Mouse (Mus musculus) CH12.LX (cell line): ENCODE measurements around the gene Uspl1. TPM values are rescaled to one million over a fixed set of nuclear protein-coding genes. Genes with fewer than 3 reads are reported as not detected.

Experiments
- DNase-seq: peaks from one replicate; pipeline ENCODE4 v3.0.0-alpha.2; 2013; ENCODE audit errors: extremely low read depth
- H3K27ac ChIP-seq: 2 replicates; pipeline ENCODE4 v1.5.1; 2012; ENCODE audit warnings: low read depth, mild to moderate bottlenecking, control low read depth, moderate library complexity; ENCODE audit not compliant: insufficient read depth
- H3K27me3 ChIP-seq: replicated peaks from 2 replicates; pipeline ENCODE3; 2012; ENCODE audit warnings: inconsistent platforms
- H3K36me3 ChIP-seq, 2 experiments: replicated peaks in 1 of 2; 2 replicates each; pipeline versions ENCODE3 to v1.6.1; 2012; ENCODE audit warnings: inconsistent platforms in 1 of 2, low read length in 1 of 2, mild to moderate bottlenecking in 1 of 2, mixed read lengths in 1 of 2, moderate library complexity in 1 of 2; ENCODE audit not compliant: control insufficient read depth in 1 of 2, insufficient read depth in 1 of 2
- H3K4me1 ChIP-seq, 2 experiments: 2 replicates each; pipeline ENCODE4 v1.6.1; 2012; ENCODE audit warnings: inconsistent platforms in 1 of 2, moderate library complexity in 1 of 2; ENCODE audit not compliant: insufficient read depth in 2 of 2, control insufficient read depth in 1 of 2
- H3K4me2 ChIP-seq: 2 replicates; pipeline ENCODE4 v1.6.1; 2012; ENCODE audit warnings: low read depth, mild to moderate bottlenecking, control low read depth; ENCODE audit not compliant: poor library complexity, insufficient read depth, severe bottlenecking
- H3K4me3 ChIP-seq, 3 experiments: fragments of 150-350 bp in 1 of 3; sonication (generic) in 1 of 3; replicated peaks in 1 of 3; 2 replicates each; pipeline versions ENCODE3 to v1.5.1; 2011 to 2012; ENCODE audit warnings: low read depth in 2 of 3, low read length in 2 of 3, mild to moderate bottlenecking in 2 of 3, moderate library complexity in 2 of 3, control low read depth in 1 of 3, improper control_type of control experiment in 1 of 3, inconsistent platforms in 1 of 3, mixed read lengths in 1 of 3; ENCODE audit not compliant: poor library complexity in 1 of 3
- H3K79me2 ChIP-seq: replicated peaks from 2 replicates; pipeline ENCODE4 v1.6.1; 2012; ENCODE audit warnings: mild to moderate bottlenecking, moderate library complexity; ENCODE audit not compliant: control insufficient read depth, poor library complexity, insufficient read depth, severe bottlenecking; ENCODE audit errors: extremely low read depth
- H3K9ac ChIP-seq: 2 replicates; pipeline ENCODE4 v1.6.1; 2012; ENCODE audit warnings: low read depth, mild to moderate bottlenecking, control low read depth, moderate library complexity; ENCODE audit not compliant: insufficient read depth
- H3K9me3 ChIP-seq: replicated peaks from 2 replicates; pipeline ENCODE3; 2012; ENCODE audit warnings: low read length, inconsistent platforms, mixed read lengths
- BHLHE40 ChIP-seq: IDR thresholded peaks from 2 replicates; pipeline ENCODE4 v1.6.1; 2011; ENCODE audit warnings: mild to moderate bottlenecking, low read depth, low read length, improper control_type of control experiment
- CHD1 ChIP-seq: IDR thresholded peaks from 2 replicates; pipeline ENCODE4 v1.6.1; 2012; ENCODE audit warnings: low read depth, low read length, improper control_type of control experiment, inconsistent platforms
- CHD2 ChIP-seq: IDR thresholded peaks from 2 replicates; pipeline ENCODE4 v1.6.1; 2011; ENCODE audit warnings: low read length, improper control_type of control experiment
- CTCF ChIP-seq, 2 experiments: IDR thresholded peaks in 1 of 2; conservative IDR thresholded peaks in 1 of 2; 2 replicates each; pipeline ENCODE4 v1.5.1; 2011 to 2012; ENCODE audit warnings: low read depth in 2 of 2, low read length in 2 of 2, improper control_type of control experiment in 1 of 2, inconsistent platforms in 1 of 2, mild to moderate bottlenecking in 1 of 2, moderate library complexity in 1 of 2
- ELF1 ChIP-seq: IDR thresholded peaks from 2 replicates; pipeline ENCODE4 v1.6.1; 2014; ENCODE audit warnings: low read depth, mild to moderate bottlenecking, inconsistent platforms, low read length, improper control_type of control experiment
- EP300 ChIP-seq: IDR thresholded peaks from 2 replicates; pipeline ENCODE4 v1.6.1; 2011; ENCODE audit warnings: low read length, improper control_type of control experiment
- ETS1 ChIP-seq: conservative IDR thresholded peaks from 2 replicates; pipeline ENCODE4 v1.6.1; 2012; ENCODE audit warnings: low read depth, mild to moderate bottlenecking, inconsistent platforms, low read length, improper control_type of control experiment, moderate library complexity
- GABPA ChIP-seq: IDR thresholded peaks from 2 replicates; pipeline ENCODE4 v1.6.1; 2012; ENCODE audit warnings: low read depth, low read length, improper control_type of control experiment, inconsistent platforms; ENCODE audit not compliant: insufficient replicate concordance
- HCFC1 ChIP-seq: IDR thresholded peaks from 2 replicates; pipeline ENCODE4 v1.6.1; 2012; ENCODE audit warnings: low read depth, mild to moderate bottlenecking, inconsistent platforms, low read length, improper control_type of control experiment
- IRF4 ChIP-seq: IDR thresholded peaks from 2 replicates; pipeline ENCODE4 v1.6.1; 2014; ENCODE audit warnings: low read depth, mild to moderate bottlenecking, inconsistent platforms, low read length, improper control_type of control experiment
- JUN ChIP-seq: IDR thresholded peaks from 2 replicates; pipeline ENCODE4 v1.6.1; 2011; ENCODE audit warnings: low read depth, mild to moderate bottlenecking, low read length, improper control_type of control experiment, moderate library complexity; ENCODE audit not compliant: insufficient read depth
- JUND ChIP-seq: conservative IDR thresholded peaks from 2 replicates; pipeline ENCODE4 v1.6.1; 2011; ENCODE audit warnings: low read depth, low read length, improper control_type of control experiment
- KAT2A ChIP-seq: IDR thresholded peaks from 2 replicates; pipeline ENCODE4 v1.6.1; 2012; ENCODE audit warnings: low read length, improper control_type of control experiment, inconsistent platforms; ENCODE audit not compliant: insufficient replicate concordance
- MAZ ChIP-seq: IDR thresholded peaks from 2 replicates; pipeline ENCODE4 v1.6.1; 2012; ENCODE audit warnings: low read depth, mild to moderate bottlenecking, inconsistent platforms, low read length, improper control_type of control experiment, moderate library complexity
- MEF2A ChIP-seq: IDR thresholded peaks from 2 replicates; pipeline ENCODE4 v1.6.1; 2014; ENCODE audit warnings: low read depth, mild to moderate bottlenecking, inconsistent platforms, low read length, improper control_type of control experiment, borderline replicate concordance
- MXI1 ChIP-seq: IDR thresholded peaks from 2 replicates; pipeline ENCODE4 v1.6.1; 2011; ENCODE audit warnings: mild to moderate bottlenecking, low read depth, low read length, improper control_type of control experiment
- MYC ChIP-seq: IDR thresholded peaks from 2 replicates; pipeline ENCODE4 v1.6.1; 2011; ENCODE audit warnings: low read depth, mild to moderate bottlenecking, improper control_type of control experiment, low read length
- NELFE ChIP-seq: IDR thresholded peaks from 2 replicates; pipeline ENCODE4 v1.6.1; 2011; ENCODE audit warnings: low read depth, low read length, improper control_type of control experiment
- PAX5 ChIP-seq: IDR thresholded peaks from 2 replicates; pipeline ENCODE4 v1.6.1; 2012; ENCODE audit warnings: low read length, inconsistent platforms, mixed read lengths
- POLR2A ChIP-seq: IDR thresholded peaks from 2 replicates; pipeline ENCODE4 v1.6.1; 2011; ENCODE audit warnings: low read depth, mild to moderate bottlenecking, improper control_type of control experiment, low read length
- POLR2AphosphoS2 ChIP-seq: IDR thresholded peaks from 2 replicates; pipeline ENCODE4 v1.6.1; 2011; ENCODE audit warnings: low read depth, low read length, improper control_type of control experiment
- RAD21 ChIP-seq: IDR thresholded peaks from 2 replicates; pipeline ENCODE4 v1.6.1; 2011; ENCODE audit warnings: low read depth, mild to moderate bottlenecking, low read length, improper control_type of control experiment, moderate library complexity
- RCOR1 ChIP-seq: conservative IDR thresholded peaks from 2 replicates; pipeline ENCODE4 v1.6.1; 2012; ENCODE audit warnings: low read depth, mild to moderate bottlenecking, inconsistent platforms, low read length, improper control_type of control experiment
- SIN3A ChIP-seq: IDR thresholded peaks from 2 replicates; pipeline ENCODE4 v1.6.1; 2012; ENCODE audit warnings: low read length, improper control_type of control experiment, inconsistent platforms
- SMC3 ChIP-seq: IDR thresholded peaks from 2 replicates; pipeline ENCODE4 v1.6.1; 2011; ENCODE audit warnings: low read depth, low read length, improper control_type of control experiment
- TCF12 ChIP-seq: IDR thresholded peaks from 2 replicates; pipeline ENCODE4 v1.6.1; 2014; ENCODE audit warnings: low read depth, mild to moderate bottlenecking, inconsistent platforms, low read length, improper control_type of control experiment
- UBTF ChIP-seq: IDR thresholded peaks from 2 replicates; pipeline ENCODE4 v1.6.1; 2012; ENCODE audit warnings: low read depth, mild to moderate bottlenecking, inconsistent platforms, low read length, improper control_type of control experiment, moderate library complexity
- USF2 ChIP-seq: conservative IDR thresholded peaks from 2 replicates; pipeline ENCODE4 v1.6.1; 2011; ENCODE audit warnings: low read depth, low read length, improper control_type of control experiment
- ZC3H11A ChIP-seq: IDR thresholded peaks from 2 replicates; pipeline ENCODE4 v1.6.1; 2012; ENCODE audit warnings: low read depth, mild to moderate bottlenecking, inconsistent platforms, low read length, improper control_type of control experiment
- ZKSCAN1 ChIP-seq: IDR thresholded peaks from 2 replicates; pipeline ENCODE4 v1.6.1; 2012; ENCODE audit warnings: low read depth, inconsistent platforms, low read length, improper control_type of control experiment, borderline replicate concordance
- ZMIZ1 ChIP-seq: IDR thresholded peaks from 2 replicates; pipeline ENCODE4 v1.6.1; 2012; ENCODE audit warnings: low read depth, mild to moderate bottlenecking, inconsistent platforms, low read length, improper control_type of control experiment
- dilution Hi-C: fragments of 300-500 bp; cut with MboI; formaldehyde crosslinking; loops from 2 replicates; pipeline ENCODE4 v1.14.3; 2020; ENCODE audit warnings: low sequenced_read_pairs; ENCODE audit not compliant: extremely low pct_unique_long_range_greater_than_20kb, extremely low pct_ligation_motif_present
- in situ Hi-C: fragments of 300-500 bp; cut with MboI; formaldehyde crosslinking; loops from 3 replicates; pipeline ENCODE4 v1.14.3; 2019; ENCODE audit warnings: low sequenced_read_pairs, low pct_ligation_motif_present, low pct_unique_long_range_greater_than_20kb, mixed read lengths
- polyA plus RNA-seq: library from polyadenylated mRNA; unstranded; fragments of >175 nt; gene quantifications from 2 replicates; pipeline ENCODE4 v1.2.1, GENCODE M21; 2012; ENCODE audit warnings: low read depth; ENCODE audit not compliant: insufficient read length
- total RNA-seq, 2 experiments: library from RNA; depleted of rRNA; stranded (reverse); fragments of 300-350 nt in 1 of 2; fragments of >200 nt in 1 of 2; gene quantifications; 2 replicates each; pipeline ENCODE4 v1.2.3; 2012 to 2014

The Uspl1 gene
- total and polyA plus RNA-seq, 3 experiments: 37.9 to 41.6 (median 40.2) TPM

DNA sequence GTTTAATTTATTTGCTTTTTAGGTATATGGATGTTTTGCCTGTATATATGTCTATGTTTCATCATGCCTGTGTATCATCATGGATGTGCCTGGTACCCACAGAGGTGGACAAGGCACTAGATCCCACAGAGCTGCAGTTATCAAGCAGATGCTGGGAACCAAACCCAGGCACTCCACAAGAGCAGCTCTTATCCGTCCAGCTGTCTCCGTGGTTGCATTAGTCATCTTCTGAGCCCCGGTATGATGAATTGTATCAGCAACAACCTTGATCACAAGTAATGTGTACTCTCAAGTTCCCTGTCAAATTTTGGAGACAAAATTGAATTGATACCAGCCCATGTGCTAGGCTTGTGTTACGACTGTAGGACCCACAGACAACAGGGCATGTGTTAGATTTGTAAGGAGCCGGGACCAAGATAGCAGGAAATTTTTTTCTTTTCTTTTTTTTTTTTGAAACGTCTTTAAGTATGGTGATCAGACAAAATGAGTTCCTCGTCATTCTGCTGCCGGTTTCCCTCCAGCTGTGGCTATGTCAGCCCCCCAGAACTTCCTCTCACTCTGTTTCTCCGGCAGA, 61.3 kb downstream of the Uspl1 start:
- in situ Hi-C loops: no loop called here
- Histone ChIP-seq H3K79me2 (no peaks in the 10 kb centered on the region), H3K4me1 (peaks cover 5 to 18% of the 10 kb centered on the region in 2 experiments), H3K4me2 (peak overlapping the region; percentile 27; the same call in 1 of the 2 replicates), H3K9ac (peak overlapping the region; percentile 51; the same call in 1 of the 2 replicates), H3K4me3 (peak overlapping the region in 2 of 3 experiments; percentile 38 to 51), H3K36me3 (no peaks in the 10 kb centered on the region), H3K9me3 (peaks cover 13% of the 10 kb centered on the region), H3K27ac (no peak overlapping the region), H3K27me3 (no peaks in the 10 kb centered on the region)
- peak; percentile 27 for DNase-seq
- no peak for TF ChIP-seq ELF1
- TF ChIP-seq MAZ: no peak
- TF ChIP-seq USF2: no peak
- no peak for TF ChIP-seq CHD1
- dilution Hi-C loops: no loop called here

DNA sequence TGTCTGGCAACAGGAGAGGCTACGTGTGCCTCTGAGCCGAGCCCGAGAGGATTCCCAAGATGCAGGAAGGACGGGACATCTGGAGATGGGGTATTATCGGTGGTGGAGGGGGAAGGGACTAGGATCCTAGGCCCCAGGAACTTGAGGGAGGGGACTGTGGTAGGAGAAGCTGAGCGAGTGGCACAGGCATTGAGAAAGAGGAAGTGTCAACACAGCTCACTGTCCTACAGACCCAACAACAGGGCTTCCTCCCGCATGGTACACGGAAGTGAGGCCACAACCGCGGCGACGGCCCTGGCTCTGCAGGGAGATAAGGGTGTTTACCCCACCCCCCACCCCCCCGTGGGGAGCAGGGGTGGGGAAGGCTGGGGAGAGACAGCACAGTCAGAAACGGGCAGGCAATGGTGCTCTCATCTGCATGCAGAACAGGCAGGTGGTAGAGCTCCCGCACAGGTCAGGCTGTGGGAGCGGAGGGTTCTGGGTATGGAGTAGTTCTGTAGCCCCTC, 61.9 kb downstream of the Uspl1 start:
- no peaks in the 10 kb centered on the region for H3K27me3 ChIP-seq
- peak overlapping the region; percentile 27; the same call in 1 of the 2 replicates for H3K4me2 ChIP-seq
- in situ Hi-C loops: no loop called here
- no peaks in the 10 kb centered on the region for H3K79me2 ChIP-seq
- peak overlapping the region in 2 of 3 experiments; percentile 38 to 51 for H3K4me3 ChIP-seq
- H3K9me3 ChIP-seq: peaks cover 10% of the 10 kb centered on the region
- H3K36me3 ChIP-seq: no peaks in the 10 kb centered on the region
- peak; percentile 88 for DNase-seq
- dilution Hi-C loops: no loop called here
- H3K9ac ChIP-seq: peak overlapping the region; percentile 51; the same call in 1 of the 2 replicates
- H3K27ac ChIP-seq: no peak overlapping the region
- H3K4me1 ChIP-seq: peaks cover 5 to 18% of the 10 kb centered on the region in 2 experiments
- TF ChIP-seq SMC3: no peak
- no peak for TF ChIP-seq EP300
- no peak for TF ChIP-seq POLR2AphosphoS2
- no peak for TF ChIP-seq BHLHE40
- TF ChIP-seq ZC3H11A: no peak
- TF ChIP-seq POLR2A: peak; percentile 52
- TF ChIP-seq ELF1: peak; percentile 91
- TF ChIP-seq HCFC1: peak; percentile 63
- TF ChIP-seq JUND: no peak
- no peak for TF ChIP-seq RCOR1
- no peak for TF ChIP-seq PAX5
- no peak for TF ChIP-seq ZKSCAN1
- no peak for TF ChIP-seq MEF2A
- peak; percentile 53; the same call in 1 of the 2 replicates for TF ChIP-seq NELFE
- no peak for TF ChIP-seq RAD21
- peak; percentile 68; the same call in 1 of the 2 replicates for TF ChIP-seq MYC
- TF ChIP-seq TCF12: peak; percentile 25; the same call in 1 of the 2 replicates
- TF ChIP-seq ETS1: 0 out of 2 replicates have a peak, but pooled peaks have one; percentile 11
- TF ChIP-seq UBTF: no peak
- TF ChIP-seq CTCF (conservative IDR thresholded peaks at IDR 0.05 in 1 of 2, IDR thresholded peaks at IDR 0.05 in 1 of 2; ENCODE audit: low read depth in 2 of 2, low read length in 2 of 2): no peak
- no peak for TF ChIP-seq JUN
- TF ChIP-seq MXI1: no peak; the same call in 1 of the 2 replicates
- TF ChIP-seq USF2: no peak
- no peak for TF ChIP-seq GABPA
- TF ChIP-seq CHD2: no peak
- TF ChIP-seq KAT2A: no peak
- TF ChIP-seq ZMIZ1: no peak
- no peak for TF ChIP-seq IRF4
- TF ChIP-seq MAZ: no peak
- peak; percentile 67; the same call in 1 of the 2 replicates for TF ChIP-seq SIN3A
